Mouse (Mus musculus) 3T3-L1 (cell line): ENCODE data around the gene Ttc28.

Experiments
- DNase-seq: peaks from one replicate; pipeline ENCODE4 v3.0.0-alpha.2; 2015; ENCODE audit warnings: low read depth, low spot score

Ttc28 gene

DNA sequence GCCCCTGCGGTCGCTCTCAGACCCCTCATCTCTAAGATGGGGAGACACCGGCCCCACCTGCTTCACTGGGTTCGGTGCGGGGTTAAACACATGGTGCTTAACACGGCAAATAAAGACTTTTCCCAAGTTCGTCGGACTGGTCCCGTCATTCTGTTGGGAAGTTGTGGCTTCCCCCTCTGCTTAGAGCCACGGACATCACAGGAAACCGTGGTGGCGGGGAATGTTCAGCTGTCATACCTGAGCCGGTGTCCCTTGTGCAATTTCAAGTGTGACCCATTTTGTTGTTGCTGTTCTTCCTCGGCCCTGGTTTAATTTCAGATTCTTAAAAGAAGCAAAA lies 451.5 kb downstream of the Ttc28 start:
- peak; percentile 22 for DNase-seq

DNA sequence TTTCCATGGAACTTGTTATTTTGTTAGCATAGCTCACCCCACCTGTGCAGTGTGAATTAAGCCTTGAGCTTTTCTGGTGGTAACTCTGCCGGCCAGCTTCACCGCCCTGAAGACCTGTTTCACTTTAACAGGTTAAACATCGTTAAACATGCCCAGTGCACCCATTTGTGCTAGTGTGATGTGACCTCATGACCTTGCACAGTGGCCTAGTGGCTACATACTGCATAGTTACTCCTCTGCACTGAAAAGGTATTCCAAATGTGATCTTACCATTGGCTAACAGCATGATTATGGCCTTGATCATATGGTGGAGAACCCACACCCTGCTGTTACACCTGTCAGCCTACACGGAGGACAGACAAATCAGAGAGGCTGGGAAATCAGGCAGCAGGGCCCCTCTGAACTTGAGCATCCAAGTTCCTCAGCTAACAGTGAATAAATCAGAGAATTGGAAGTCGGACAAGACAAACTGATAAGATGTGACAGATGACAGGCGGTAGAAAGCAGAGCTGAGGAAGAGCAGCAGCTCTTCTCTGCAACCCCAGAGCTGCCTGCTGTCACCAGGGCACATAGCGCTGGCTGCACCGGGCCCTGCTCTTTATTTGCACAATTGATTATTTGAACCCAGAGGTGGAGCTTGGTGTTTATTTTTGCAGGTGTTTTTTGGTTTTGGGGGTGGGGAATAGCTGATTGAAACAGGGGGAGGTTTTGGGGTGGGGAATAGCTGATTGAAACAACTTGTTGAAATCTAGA lies 456.5 kb downstream of the Ttc28 start:
- DNase-seq = no peak
